ENCODE assay signal across 9 mouse cellular contexts in the genomic region with DNA sequence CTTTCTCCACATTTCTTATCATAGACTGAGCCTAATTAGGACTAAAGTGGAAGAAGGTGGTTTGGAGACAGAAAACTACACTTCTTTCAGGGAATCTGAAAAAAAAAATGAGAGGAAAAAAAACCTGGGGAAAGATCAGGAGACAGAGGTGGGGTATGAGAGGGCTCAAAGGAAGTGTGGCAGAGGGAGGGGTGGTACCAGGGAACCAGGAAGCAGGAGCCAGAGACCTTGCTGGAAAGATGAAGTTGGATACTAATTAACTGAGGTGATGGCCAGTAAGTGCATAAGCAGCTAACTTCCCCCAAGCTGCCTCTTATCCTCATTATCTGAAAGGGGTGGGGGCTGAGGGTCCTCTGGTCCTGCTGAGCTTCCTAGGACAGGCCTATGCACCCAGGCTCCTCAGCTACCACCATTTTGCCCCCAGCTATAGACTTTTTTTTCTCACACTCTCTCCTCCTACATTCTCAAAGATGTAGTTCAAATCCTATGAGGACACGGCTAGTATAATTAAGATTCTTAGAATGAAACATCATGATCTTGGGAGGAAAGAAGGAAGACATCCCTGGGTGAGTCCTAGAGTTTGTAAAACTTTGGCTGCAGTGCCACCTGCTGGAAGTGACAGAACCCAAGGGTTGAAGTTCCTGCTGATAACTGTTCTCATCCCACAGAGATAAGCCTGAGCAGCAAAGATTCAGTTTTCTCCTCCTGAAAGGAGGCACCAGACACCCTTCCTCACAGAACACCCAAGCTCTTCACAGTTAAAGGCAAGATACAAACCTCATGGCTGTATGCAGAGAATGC.
A peak's percentile ranks its signal among the peaks of the same experiment; 100 is the strongest.
DNase-seq lines count a peak whose midpoint lies in the region; ATAC-seq lines count a peak whose summit lies in the region.
"Had no signal": no experiment of that assay in that cellular context is flagged by ENCODE, and none has a peak within 500 bp of the region (broad histone marks: within the 10 kb centered on the region; RNA-seq: fewer than 3 reads in every experiment).

No protein-coding gene starts in this region.

- H3K4me3 ChIP-seq in liver, embryonic 12.5 days, result no peak overlapping the region
- H3K4me3 ChIP-seq: liver, embryonic 15.5 days had no signal

- 30% methylated on average over 1 of the region's 1 CpGs for WGBS in liver, embryonic 12.5 days (ENCODE audit: insufficient replicate concordance)

- H3K27me3 ChIP-seq in liver, embryonic 12.5 days (replicated peaks), result no peaks in the 10 kb centered on the region
- H3K27me3 ChIP-seq: liver, embryonic 15.5 days had no signal

- no peak overlapping the region for H3K9ac ChIP-seq in liver, embryonic 12.5 days
- H3K9ac ChIP-seq: liver, embryonic 15.5 days had no signal

- no peaks in the 10 kb centered on the region for H3K9me3 ChIP-seq in liver, embryonic 12.5 days (replicated peaks)
- H3K9me3 ChIP-seq: liver, embryonic 15.5 days had no signal

- 0 out of 2 replicates have a peak, but pooled peaks have one; percentile 37 for ATAC-seq in liver, embryonic 12.5 days
- ATAC-seq in CD4-positive, CD25-positive, alpha-beta regulatory T cell, adult 4 months, result no peak

- no peak overlapping the region for H3K27ac ChIP-seq in liver, embryonic 12.5 days
- H3K27ac ChIP-seq: liver, embryonic 15.5 days had no signal

- no peak overlapping the region for H3K4me2 ChIP-seq in liver, embryonic 12.5 days
- H3K4me2 ChIP-seq: liver, embryonic 15.5 days had no signal

- intact Hi-C loops in heart, postnatal 10 days (cut with DNase I), result loop anchor here (5.0 to 10.0 kb wide), 3 partner anchors 621 to 1199 kb away; a partner anchor contains a TSS

- H3K4me1 ChIP-seq in liver, embryonic 12.5 days, result no peaks in the 10 kb centered on the region
- H3K4me1 ChIP-seq: liver, embryonic 15.5 days had no signal

- peak; percentile 5 to 42 for DNase-seq in spleen, postnatal 10 days (ENCODE audit: low spot score in 2 of 2)
- no peak for DNase-seq in spleen, postnatal 36 days (ENCODE audit: low spot score in 2 of 2)
- DNase-seq in embryo, embryonic 10.5 days (ENCODE audit: low spot score), result peak; percentile 77
- DNase-seq in heart, postnatal 10 days, result peak; percentile 67 to 79
- DNase-seq in kidney, postnatal 4 days, result peak; percentile 84 to 85
- peak; percentile 9 for DNase-seq in ovary, postnatal 10 days (ENCODE audit: low spot score)

- no peaks in the 10 kb centered on the region for H3K36me3 ChIP-seq in liver, embryonic 12.5 days
- H3K36me3 ChIP-seq: liver, embryonic 15.5 days had no signal

Comparison
In these comparisons a context has a peak if more than half of its experiments do, and no peak if none do; other contexts are left out.
1. DNase-seq: peak in spleen, postnatal 10 days (2 of 2), embryo, embryonic 10.5 days (single experiment), heart, postnatal 10 days (2 of 2), kidney, postnatal 4 days (2 of 2) and ovary, postnatal 10 days (single experiment); none in spleen, postnatal 36 days (0 of 2).